24 mouse cellular contexts compared by ENCODE assay signal in genomic region chr1:155106310-155106709, GRCm38 (mm10). TPM values are rescaled to one million over a fixed set of nuclear protein-coding genes. Genes with fewer than 3 reads are reported as not detected.
DNase-seq lines count a peak whose midpoint lies in the region; ATAC-seq lines count a peak whose summit lies in the region.
"Had no signal": no experiment of that assay in that cellular context is flagged by ENCODE, and none has a peak within 500 bp of the region (broad histone marks: within the 10 kb centered on the region; RNA-seq: fewer than 3 reads in every experiment).

No protein-coding gene starts in this region.

- H3K9ac ChIP-seq in midbrain, embryonic 11.5 days (ENCODE audit: low read length) = no peak overlapping the region
- no peak overlapping the region for H3K9ac ChIP-seq in midbrain, embryonic 15.5 days
- no peak overlapping the region for H3K9ac ChIP-seq in forebrain, embryonic 16.5 days (replicated peaks; ENCODE audit: low read depth, low read length)
- H3K9ac ChIP-seq in hindbrain, embryonic 12.5 days = no peak overlapping the region
- H3K9ac ChIP-seq: embryonic facial prominence, embryonic 13.5 days; embryonic facial prominence, embryonic 15.5 days; forebrain, embryonic 12.5 days; forebrain, postnatal 0 days had no signal

- H3K27me3 ChIP-seq in midbrain, embryonic 11.5 days (ENCODE audit: control insufficient read depth, insufficient read depth, low read length) = no peaks in the 10 kb centered on the region; the same call in 1 of the 2 replicates
- H3K27me3 ChIP-seq in midbrain, embryonic 15.5 days (replicated peaks) = no peaks in the 10 kb centered on the region
- H3K27me3 ChIP-seq in forebrain, embryonic 16.5 days (replicated peaks; ENCODE audit: control insufficient read depth, insufficient read depth, low read length) = no peaks in the 10 kb centered on the region
- no peaks in the 10 kb centered on the region; the same call in 1 of the 2 replicates for H3K27me3 ChIP-seq in hindbrain, embryonic 12.5 days
- H3K27me3 ChIP-seq: embryonic facial prominence, embryonic 13.5 days; embryonic facial prominence, embryonic 15.5 days; Patski had no signal

- H3K4me2 ChIP-seq in midbrain, embryonic 11.5 days = no peak overlapping the region
- no peak overlapping the region for H3K4me2 ChIP-seq in midbrain, embryonic 15.5 days
- H3K4me2 ChIP-seq in forebrain, embryonic 16.5 days (ENCODE audit: low read length) = no peak overlapping the region
- no peak overlapping the region for H3K4me2 ChIP-seq in hindbrain, embryonic 12.5 days (replicated peaks)
- H3K4me2 ChIP-seq: embryonic facial prominence, embryonic 13.5 days; embryonic facial prominence, embryonic 15.5 days; forebrain, embryonic 12.5 days had no signal

- no peak overlapping the region for H3K4me3 ChIP-seq in midbrain, embryonic 11.5 days (ENCODE audit: low read depth, low read length)
- H3K4me3 ChIP-seq in midbrain, embryonic 15.5 days = no peak overlapping the region
- H3K4me3 ChIP-seq in forebrain, embryonic 16.5 days (replicated peaks; ENCODE audit: low read length) = no peak overlapping the region
- H3K4me3 ChIP-seq in hindbrain, embryonic 12.5 days = no peak overlapping the region
- H3K4me3 ChIP-seq: embryonic facial prominence, embryonic 13.5 days; embryonic facial prominence, embryonic 15.5 days; erythroblast, embryonic 14.5 days; forebrain, embryonic 10.5 days; forebrain, embryonic 12.5 days had no signal

- no peak overlapping the region for H3K27ac ChIP-seq in midbrain, embryonic 11.5 days (ENCODE audit: low read depth, low read length)
- H3K27ac ChIP-seq in midbrain, embryonic 15.5 days = no peak overlapping the region
- H3K27ac ChIP-seq in forebrain, embryonic 16.5 days (ENCODE audit: low read length) = no peak overlapping the region
- no peak overlapping the region for H3K27ac ChIP-seq in hindbrain, embryonic 12.5 days
- H3K27ac ChIP-seq: embryonic facial prominence, embryonic 13.5 days; embryonic facial prominence, embryonic 15.5 days; forebrain, embryonic 10.5 days; forebrain, embryonic 12.5 days had no signal

- peak; percentile 41 for DNase-seq in midbrain, embryonic 11.5 days (ENCODE audit: low spot score, missing footprints)
- DNase-seq: adrenal gland, adult 8-10 months; adrenal gland, postnatal 14 days; adrenal gland, postnatal 36 days; cerebellum, adult 11-12 months; cerebellum, adult 2 months; cerebellum, adult 9-10 months; cerebellum, postnatal 10 days; cerebellum, postnatal 25 days; embryo, embryonic 11 days; forebrain, postnatal 0 days had no signal

- H3K36me3 ChIP-seq in midbrain, embryonic 11.5 days (ENCODE audit: control insufficient read depth, insufficient read depth, low read length) = no peaks in the 10 kb centered on the region
- H3K36me3 ChIP-seq in midbrain, embryonic 15.5 days (replicated peaks) = no peaks in the 10 kb centered on the region
- H3K36me3 ChIP-seq in forebrain, embryonic 16.5 days (ENCODE audit: control insufficient read depth, insufficient read depth) = no peaks in the 10 kb centered on the region
- H3K36me3 ChIP-seq in hindbrain, embryonic 12.5 days = no peaks in the 10 kb centered on the region
- H3K36me3 ChIP-seq: embryonic facial prominence, embryonic 13.5 days; embryonic facial prominence, embryonic 15.5 days; forebrain, embryonic 10.5 days; forebrain, embryonic 12.5 days had no signal

- peaks cover 17% of the 10 kb centered on the region for H3K4me1 ChIP-seq in midbrain, embryonic 11.5 days (ENCODE audit: control insufficient read depth, insufficient read depth, low read length)
- H3K4me1 ChIP-seq in midbrain, embryonic 15.5 days = peaks cover 24% of the 10 kb centered on the region
- peaks cover 19% of the 10 kb centered on the region for H3K4me1 ChIP-seq in forebrain, embryonic 16.5 days (replicated peaks; ENCODE audit: control insufficient read depth, insufficient read depth, low read length)
- H3K4me1 ChIP-seq in hindbrain, embryonic 12.5 days = peaks cover 22% of the 10 kb centered on the region

- no peak for ATAC-seq in midbrain, embryonic 11.5 days (ENCODE audit: low FRiP score)
- no peak for ATAC-seq in midbrain, embryonic 15.5 days (replicated peaks)
- ATAC-seq in common myeloid progenitor, adult 5-6 weeks (replicated peaks; ENCODE audit: low read depth, poor library complexity, severe bottlenecking) = peak; percentile 46; the same call in 1 of the 2 replicates
- no peak for ATAC-seq in forebrain, embryonic 16.5 days
- no peak for ATAC-seq in hindbrain, embryonic 12.5 days (ENCODE audit: low FRiP score)
- ATAC-seq: activated CD4-positive, CD25-positive, alpha-beta regulatory T cell, adult 4 months; forebrain, embryonic 14.5 days; forebrain, postnatal 0 days; Patski had no signal

- WGBS in midbrain, embryonic 11.5 days = 67% methylated on average over 1 of the region's 1 CpGs
- WGBS in midbrain, embryonic 15.5 days = 100% methylated on average over 1 of the region's 1 CpGs
- WGBS in forebrain, embryonic 16.5 days = 80% methylated on average over 1 of the region's 1 CpGs
- 100% methylated on average over 1 of the region's 1 CpGs for WGBS in hindbrain, embryonic 12.5 days

- H3K9me3 ChIP-seq in midbrain, embryonic 11.5 days (ENCODE audit: control insufficient read depth, low read length) = no peaks in the 10 kb centered on the region
- H3K9me3 ChIP-seq in midbrain, embryonic 15.5 days = no peaks in the 10 kb centered on the region
- H3K9me3 ChIP-seq in forebrain, embryonic 16.5 days (ENCODE audit: control insufficient read depth, low read length) = no peaks in the 10 kb centered on the region
- H3K9me3 ChIP-seq in hindbrain, embryonic 12.5 days (replicated peaks) = no peaks in the 10 kb centered on the region
- H3K9me3 ChIP-seq: embryonic facial prominence, embryonic 13.5 days; embryonic facial prominence, embryonic 15.5 days; forebrain, embryonic 10.5 days; forebrain, embryonic 12.5 days had no signal

RNA-seq across cellular contexts. Expression of gene Ier5, which starts 6.9 kb away (rescaled TPM):
- polyA plus RNA-seq in midbrain, embryonic 11.5 days (2014; fragmentation: Nextera tagmentation; extraction: Ambion mirVana) = 12.4 and 13.5 TPM in 2 replicates
- polyA plus RNA-seq in midbrain, embryonic 15.5 days (2015; fragmentation: Nextera tagmentation; extraction: Ambion mirVana) = 7.2 and 9.4 TPM in 2 replicates
- total RNA-seq in common myeloid progenitor, adult 5-6 weeks (2017) = 10.0 and 14.7 TPM in 2 replicates
- polyA plus RNA-seq in forebrain, embryonic 16.5 days (2015; fragmentation: Nextera tagmentation; extraction: Ambion mirVana) = 9.3 and 12.6 TPM in 2 replicates
- polyA plus RNA-seq in hindbrain, embryonic 12.5 days (2016; fragmentation: Nextera tagmentation; extraction: Ambion mirVana) = 16.5 and 17.7 TPM in 2 replicates

RNA-seq across cellular contexts. Expression of gene Mr1, which starts 40.3 kb away (rescaled TPM):
- polyA plus RNA-seq in midbrain, embryonic 11.5 days (2014; fragmentation: Nextera tagmentation; extraction: Ambion mirVana) = 0.41 and 0.49 TPM in 2 replicates
- 0.71 and 1.2 TPM in 2 replicates for polyA plus RNA-seq in midbrain, embryonic 15.5 days (2015; fragmentation: Nextera tagmentation; extraction: Ambion mirVana)
- 6.9 and 10.6 TPM in 2 replicates for total RNA-seq in common myeloid progenitor, adult 5-6 weeks (2017)
- polyA plus RNA-seq in forebrain, embryonic 16.5 days (2015; fragmentation: Nextera tagmentation; extraction: Ambion mirVana) = 0.92 and 1.5 TPM in 2 replicates
- polyA plus RNA-seq in hindbrain, embryonic 12.5 days (2016; fragmentation: Nextera tagmentation; extraction: Ambion mirVana) = 2.1 and 2.4 TPM in 2 replicates
- total RNA-seq: ES-E14 had no signal
- polyA plus RNA-seq: erythroblast, embryonic 14.5 days had no signal

RNA-seq across cellular contexts. Expression of gene Stx6, which starts 52.2 kb away (rescaled TPM):
- 97.1 and 100 TPM in 2 replicates for polyA plus RNA-seq in midbrain, embryonic 11.5 days (2014; fragmentation: Nextera tagmentation; extraction: Ambion mirVana)
- 114 and 118 TPM in 2 replicates for polyA plus RNA-seq in midbrain, embryonic 15.5 days (2015; fragmentation: Nextera tagmentation; extraction: Ambion mirVana)
- total RNA-seq in common myeloid progenitor, adult 5-6 weeks (2017) = 24.5 and 32.6 TPM in 2 replicates
- polyA plus RNA-seq in forebrain, embryonic 16.5 days (2015; fragmentation: Nextera tagmentation; extraction: Ambion mirVana) = 121 and 125 TPM in 2 replicates
- polyA plus RNA-seq in hindbrain, embryonic 12.5 days (2016; fragmentation: Nextera tagmentation; extraction: Ambion mirVana) = 119 and 123 TPM in 2 replicates
